Mouse (Mus musculus) lung, adult 2 months (tissue): Measurements from ENCODE around the gene Rnf111. TPM values are rescaled to one million over a fixed set of nuclear protein-coding genes. Genes with fewer than 3 reads are reported as not detected.

Source experiments
- DNase-seq: peaks from one replicate; pipeline ENCODE4 v3.0.0; 2022
- H3K4me1 ChIP-seq: fragments of 200-500 bp; 2 replicates; pipeline ENCODE4 v1.6.1; 2011; ENCODE audit warnings: low read length; ENCODE audit not compliant: control insufficient read depth, insufficient read depth
- H3K4me3 ChIP-seq: fragments of 200-500 bp; replicated peaks from 2 replicates; pipeline ENCODE3; 2011; ENCODE audit warnings: low read depth, mild to moderate bottlenecking, control low read depth, low read length; ENCODE audit errors: extremely low read depth
- CTCF ChIP-seq: fragments of 200-500 bp; IDR thresholded peaks from 2 replicates; pipeline ENCODE4 v1.5.1; 2011; ENCODE audit warnings: mild to moderate bottlenecking, low read length, control low read depth; ENCODE audit not compliant: insufficient read depth
- POLR2A ChIP-seq: fragments of 200-500 bp; IDR thresholded peaks from 2 replicates; pipeline ENCODE4 v1.6.1; 2011; ENCODE audit warnings: low read depth, mild to moderate bottlenecking, control low read depth, low read length, borderline replicate concordance; ENCODE audit errors: extremely low read depth
- WGBS: fragments of 180-500 bp; shearing (Covaris S2); methylation state at CpG from one replicate; pipeline ENCODE4 v1.1.7; 2018; 5-methylcytosine and 5-hydroxymethylcytosine counted together
- polyA plus RNA-seq: library from polyadenylated mRNA; depleted of rRNA; stranded (reverse); fragments of >200 nt; gene quantifications from 2 replicates; pipeline ENCODE4 v1.2.3, GENCODE M21; 2012

Gene Rnf111
- polyA plus RNA-seq, 1 experiment, result 40.4 TPM

GRCm38 (mm10) chr9:70533328-70533727 is 29.8 kb upstream of the Rnf111 start:
- no peak overlapping the region for H3K4me3 ChIP-seq
- 58% methylated on average over 3 of the region's 3 CpGs for WGBS
- TF ChIP-seq POLR2A, result no peak
- no peak for TF ChIP-seq CTCF

GRCm38 (mm10) chr9:70524366-70524765 is 20.8 kb upstream of the Rnf111 start:
- H3K4me1 ChIP-seq, result no peaks in the 10 kb centered on the region
- 76% methylated on average over 7 of the region's 7 CpGs for WGBS
- DNase-seq, result no peak
- TF ChIP-seq CTCF (no peak), POLR2A (no peak)
- H3K4me3 ChIP-seq, result no peak overlapping the region

More at GRCm38 (mm10) chr9:70533328-70533727, 29.8 kb upstream of the Rnf111 start:
- no peak for DNase-seq
- no peaks in the 10 kb centered on the region for H3K4me1 ChIP-seq

- 91% methylated on average over 3 of the region's 3 CpGs for WGBS
- no peak for DNase-seq
- Histone ChIP-seq H3K4me3 (no peak overlapping the region), H3K4me1 (no peaks in the 10 kb centered on the region)
- no peak for TF ChIP-seq CTCF
- no peak for TF ChIP-seq POLR2A
These were observed 20.3 kb upstream of the Rnf111 start for GRCm38 (mm10) chr9:70523813-70524212.

- DNase-seq, result no peak
- no peak for TF ChIP-seq CTCF
- TF ChIP-seq POLR2A, result no peak
- H3K4me3 ChIP-seq, result no peak overlapping the region
These were observed 17.1 kb upstream of the Rnf111 start for GRCm38 (mm10) chr9:70520651-70521050.

GRCm38 (mm10) chr9:70511681-70512080 is 8.2 kb upstream of the Rnf111 start:
- no peak for DNase-seq
- Histone ChIP-seq H3K4me1 (peaks cover 2% of the 10 kb centered on the region; the same call in 1 of the 2 replicates), H3K4me3 (no peak overlapping the region)
- 79% methylated on average over 7 of the region's 7 CpGs for WGBS
- no peak for TF ChIP-seq CTCF
- TF ChIP-seq POLR2A, result no peak

More at GRCm38 (mm10) chr9:70520651-70521050, 17.1 kb upstream of the Rnf111 start:
- 79% methylated on average over 3 of the region's 3 CpGs for WGBS
- no peaks in the 10 kb centered on the region for H3K4me1 ChIP-seq

GRCm38 (mm10) chr9:70510998-70511583 is 7.6 kb upstream of the Rnf111 start:
- TF ChIP-seq CTCF (no peak), POLR2A (no peak)
- no peak for DNase-seq
- 53% methylated on average over 10 of the region's 10 CpGs for WGBS
- Histone ChIP-seq H3K4me3 (no peak overlapping the region), H3K4me1 (peaks cover 2% of the 10 kb centered on the region; the same call in 1 of the 2 replicates)

- peaks cover 2% of the 10 kb centered on the region; the same call in 1 of the 2 replicates for H3K4me1 ChIP-seq
- 49% methylated on average over 4 of the region's 4 CpGs for WGBS
- no peak for TF ChIP-seq POLR2A
- TF ChIP-seq CTCF, result no peak
- DNase-seq, result peak; percentile 7
- no peak overlapping the region for H3K4me3 ChIP-seq
These were observed 6.5 kb upstream of the Rnf111 start for GRCm38 (mm10) chr9:70509906-70510525.

GRCm38 (mm10) chr9:70506787-70507186 is 3.3 kb upstream of the Rnf111 start:
- Histone ChIP-seq H3K4me1 (peaks cover 5% of the 10 kb centered on the region), H3K4me3 (no peak overlapping the region)
- 69% methylated on average over 8 of the region's 8 CpGs for WGBS
- TF ChIP-seq CTCF, result no peak
- no peak for TF ChIP-seq POLR2A
- DNase-seq, result no peak

GRCm38 (mm10) chr9:70506186-70506585 is 2.7 kb upstream of the Rnf111 start:
- Histone ChIP-seq H3K4me1 (peaks cover 5% of the 10 kb centered on the region), H3K4me3 (no peak overlapping the region)
- TF ChIP-seq CTCF (no peak), POLR2A (no peak)
- 74% methylated on average over 2 of the region's 2 CpGs for WGBS
- DNase-seq, result no peak
